Mouse (Mus musculus) forebrain, postnatal 0 days (tissue): ENCODE measurements around the gene Katnal1. TPM values are rescaled to one million over a fixed set of nuclear protein-coding genes. Genes with fewer than 3 reads are reported as not detected.

Experiments used
- ATAC-seq: fragments of 200-750 bp; cut with Nextera tagmentation; 2 replicates; pipeline ENCODE4 v1.8.0; 2017; ENCODE audit warnings: mild to moderate bottlenecking, moderate library complexity
- DNase-seq: peaks from one replicate; pipeline ENCODE4 v3.0.0-alpha.2; 2015
- H3K27ac ChIP-seq: fragments of 300-500 bp; sonication (generic); 2 replicates; pipeline ENCODE4 v1.5.1; 2014; ENCODE audit warnings: low read depth, mild to moderate bottlenecking, antibody characterized with exemption, low read length, moderate library complexity, mixed read lengths
- H3K27me3 ChIP-seq: fragments of 300-500 bp; sonication (generic); 2 replicates; pipeline ENCODE4 v1.6.1; 2014; ENCODE audit warnings: mild to moderate bottlenecking, low read length, mixed read lengths; ENCODE audit not compliant: insufficient read depth
- H3K36me3 ChIP-seq: fragments of 300-500 bp; sonication (generic); 2 replicates; pipeline ENCODE4 v1.6.1; 2014; ENCODE audit warnings: mild to moderate bottlenecking, moderate library complexity; ENCODE audit not compliant: insufficient read depth
- H3K4me1 ChIP-seq: fragments of 300-500 bp; sonication (generic); 2 replicates; pipeline ENCODE4 v1.6.1; 2014; ENCODE audit warnings: antibody characterized with exemption; ENCODE audit not compliant: insufficient read depth
- H3K4me2 ChIP-seq: fragments of 300-500 bp; sonication (generic); 2 replicates; pipeline ENCODE4 v1.6.1; 2014; ENCODE audit warnings: low read depth, mild to moderate bottlenecking, moderate library complexity
- H3K4me3 ChIP-seq: fragments of 300-500 bp; sonication (generic); 2 replicates; pipeline ENCODE4 v1.5.1; 2014; ENCODE audit warnings: low read depth, low read length, mixed read lengths
- H3K9ac ChIP-seq: fragments of 300-500 bp; sonication (generic); 2 replicates; pipeline ENCODE4 v1.6.1; 2014; ENCODE audit warnings: mild to moderate bottlenecking
- H3K9me3 ChIP-seq: fragments of 300-500 bp; sonication (generic); 2 replicates; pipeline ENCODE4 v1.6.1; 2016; ENCODE audit warnings: low read length
- CTCF ChIP-seq: sonication (generic); IDR thresholded peaks from 2 replicates; pipeline ENCODE4 v1.5.1; 2016; ENCODE audit warnings: antibody characterized with exemption, control low read depth, low read depth
- WGBS: fragments of 180-500 bp; shearing (Covaris S2); extraction: QIAGEN DNeasy Blood & Tissue Kit; methylation state at CpG from one replicate; pipeline ENCODE4 v1.1.7; 2014; 5-methylcytosine and 5-hydroxymethylcytosine counted together
- polyA plus RNA-seq: library from polyadenylated mRNA; unstranded; fragments of >200 nt; fragmentation: Nextera tagmentation; extraction: Ambion mirVana; gene quantifications from 2 replicates; pipeline ENCODE4 v1.2.1, GENCODE M21; 2015
- total RNA-seq: library from RNA; depleted of rRNA; stranded (reverse); fragments of >200 nt; gene quantifications from 2 replicates; pipeline ENCODE4 v1.2.3, GENCODE M21; 2014

Gene Katnal1
- total and polyA plus RNA-seq, 2 experiments from 2014 or later = 24.0 to 47.9 TPM

- H3K4me1 ChIP-seq = no peaks in the 10 kb centered on the region
- H3K27ac ChIP-seq = no peak overlapping the region
- H3K9ac ChIP-seq = no peak overlapping the region
- no peaks in the 10 kb centered on the region; the same call in 1 of the 2 replicates for H3K9me3 ChIP-seq
- no peak for ATAC-seq
- DNase-seq = no peak
- 75% methylated on average over 5 of the region's 5 CpGs for WGBS
- no peaks in the 10 kb centered on the region for H3K36me3 ChIP-seq
- H3K27me3 ChIP-seq = no peaks in the 10 kb centered on the region
- H3K4me2 ChIP-seq = no peak overlapping the region
- no peak overlapping the region for H3K4me3 ChIP-seq
- peak; percentile 43; the same call in 1 of the 2 replicates for TF ChIP-seq CTCF
Measured at GRCm38 (mm10) chr5:148946787-148947186, 17.7 kb upstream of the Katnal1 start.

DNA sequence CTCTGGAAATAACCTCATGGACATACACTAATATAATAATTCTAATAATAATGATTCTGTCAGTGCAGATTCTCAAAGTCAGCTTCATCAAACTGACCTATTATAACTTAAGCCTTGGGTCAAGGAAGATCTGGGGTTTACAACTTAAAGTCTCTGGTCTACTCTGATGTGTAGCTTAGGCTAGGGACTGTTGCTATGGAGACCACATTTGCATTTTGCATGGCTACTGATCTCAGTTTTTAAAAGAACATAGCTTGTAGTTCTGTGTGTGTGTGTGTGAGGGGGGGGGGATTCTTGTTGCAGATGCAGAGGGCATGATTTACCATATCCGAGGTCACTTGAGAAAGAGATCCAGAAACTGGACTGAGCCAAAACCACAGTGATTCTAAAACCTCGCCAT lies 16.6 kb upstream of the Katnal1 start:
- Histone ChIP-seq H3K4me1 (no peaks in the 10 kb centered on the region), H3K27me3 (no peaks in the 10 kb centered on the region), H3K36me3 (no peaks in the 10 kb centered on the region), H3K4me3 (no peak overlapping the region), H3K27ac (no peak overlapping the region), H3K9me3 (no peaks in the 10 kb centered on the region; the same call in 1 of the 2 replicates), H3K4me2 (no peak overlapping the region), H3K9ac (no peak overlapping the region)
- ATAC-seq (0 out of 2 replicates have a peak, but pooled peaks have one; percentile 42), DNase-seq (no peak)
- 80% methylated on average over 2 of the region's 2 CpGs for WGBS
- no peak for TF ChIP-seq CTCF

- H3K27ac ChIP-seq = no peak overlapping the region
- no peak for TF ChIP-seq CTCF
- no peaks in the 10 kb centered on the region for H3K36me3 ChIP-seq
- no peak overlapping the region for H3K4me3 ChIP-seq
- WGBS = 69% methylated on average over 8 of the region's 8 CpGs
- no peak overlapping the region for H3K9ac ChIP-seq
- H3K9me3 ChIP-seq = no peaks in the 10 kb centered on the region; the same call in 1 of the 2 replicates
- ATAC-seq = no peak
- no peak for DNase-seq
- H3K4me1 ChIP-seq = no peaks in the 10 kb centered on the region
- no peaks in the 10 kb centered on the region for H3K27me3 ChIP-seq
- H3K4me2 ChIP-seq = no peak overlapping the region
Measured at GRCm38 (mm10) chr5:148944024-148944423, 14.9 kb upstream of the Katnal1 start.

- no peak for ATAC-seq
- no peak overlapping the region for H3K4me3 ChIP-seq
- no peak overlapping the region for H3K4me2 ChIP-seq
- no peak for TF ChIP-seq CTCF
- no peaks in the 10 kb centered on the region for H3K36me3 ChIP-seq
- DNase-seq = no peak
- no peak overlapping the region for H3K9ac ChIP-seq
- H3K27ac ChIP-seq = no peak overlapping the region
- H3K27me3 ChIP-seq = no peaks in the 10 kb centered on the region
- H3K9me3 ChIP-seq = no peaks in the 10 kb centered on the region; the same call in 1 of the 2 replicates
- H3K4me1 ChIP-seq = no peaks in the 10 kb centered on the region
- WGBS = 73% methylated on average over 10 of the region's 10 CpGs
Measured at GRCm38 (mm10) chr5:148943444-148943843, 14.3 kb upstream of the Katnal1 start.

DNA sequence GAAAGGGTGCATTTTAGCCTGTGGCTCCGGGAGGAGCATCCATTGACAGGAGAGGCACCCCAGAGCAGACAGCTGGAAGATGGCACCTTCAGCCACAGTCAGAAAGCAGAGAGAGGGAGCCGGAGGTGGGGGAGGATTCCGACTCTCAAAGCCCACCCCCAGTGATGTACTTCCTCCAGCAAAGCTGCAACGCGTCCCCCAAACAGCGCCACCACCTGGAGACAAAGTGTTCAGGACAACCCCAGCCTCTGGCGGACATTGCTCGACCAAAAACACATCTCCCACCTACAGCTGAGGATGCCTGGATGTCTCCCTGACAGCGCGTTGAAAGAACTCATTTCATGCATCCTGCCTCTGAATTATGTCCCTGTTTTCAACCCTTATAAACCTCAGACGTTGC lies 13.8 kb upstream of the Katnal1 start:
- WGBS = 57% methylated on average over 11 of the region's 11 CpGs
- H3K9ac ChIP-seq = no peak overlapping the region
- H3K9me3 ChIP-seq = no peaks in the 10 kb centered on the region; the same call in 1 of the 2 replicates
- no peak overlapping the region for H3K4me2 ChIP-seq
- peak; percentile 36; the same call in 1 of the 2 replicates for TF ChIP-seq CTCF
- no peak for DNase-seq
- no peaks in the 10 kb centered on the region for H3K4me1 ChIP-seq
- no peaks in the 10 kb centered on the region for H3K27me3 ChIP-seq
- H3K4me3 ChIP-seq = no peak overlapping the region
- no peaks in the 10 kb centered on the region for H3K36me3 ChIP-seq
- no peak for ATAC-seq
- no peak overlapping the region for H3K27ac ChIP-seq

GRCm38 (mm10) chr5:148942305-148942704 lies 13.2 kb upstream of the Katnal1 start:
- H3K4me3 ChIP-seq = no peak overlapping the region
- no peak overlapping the region for H3K27ac ChIP-seq
- no peaks in the 10 kb centered on the region for H3K36me3 ChIP-seq
- WGBS = 98% methylated on average over 6 of the region's 6 CpGs
- ATAC-seq = no peak
- no peaks in the 10 kb centered on the region; the same call in 1 of the 2 replicates for H3K9me3 ChIP-seq
- H3K4me1 ChIP-seq = no peaks in the 10 kb centered on the region
- DNase-seq = no peak
- no peak overlapping the region for H3K9ac ChIP-seq
- H3K27me3 ChIP-seq = no peaks in the 10 kb centered on the region
- H3K4me2 ChIP-seq = no peak overlapping the region
- peak; percentile 42 for TF ChIP-seq CTCF

GRCm38 (mm10) chr5:148941867-148942266 lies 12.7 kb upstream of the Katnal1 start:
- no peaks in the 10 kb centered on the region; the same call in 1 of the 2 replicates for H3K9me3 ChIP-seq
- H3K4me2 ChIP-seq = no peak overlapping the region
- no peaks in the 10 kb centered on the region for H3K36me3 ChIP-seq
- H3K4me1 ChIP-seq = no peaks in the 10 kb centered on the region
- H3K9ac ChIP-seq = no peak overlapping the region
- no peak overlapping the region for H3K4me3 ChIP-seq
- no peak for TF ChIP-seq CTCF
- DNase-seq (no peak), ATAC-seq (peak; percentile 40; the same call in 1 of the 2 replicates)
- WGBS = 49% methylated on average over 10 of the region's 10 CpGs
- no peaks in the 10 kb centered on the region for H3K27me3 ChIP-seq
- H3K27ac ChIP-seq = no peak overlapping the region; the same call in 1 of the 2 replicates
